Mouse (Mus musculus): ENCODE measurements around the gene Smim6. TPM values are rescaled to one million over a fixed set of nuclear protein-coding genes. Genes with fewer than 3 reads are reported as not detected.

Gene Smim6
- polyA plus RNA-seq, 1 experiment from 2014 or later: 3.2 TPM

- Histone ChIP-seq H3K27ac (peak overlapping the region; percentile 50; the same call in 1 of the 2 replicates), H3K36me3 (peaks cover 56% of the 10 kb centered on the region)
- 76% methylated on average over 5 of the region's 5 CpGs for WGBS (ENCODE audit: insufficient replicate concordance)
These were observed 6.8 kb downstream of the Smim6 start for GRCm38 (mm10) chr11:115918637-115919036.

GRCm38 (mm10) chr11:115919073-115919472, 7.3 kb downstream of the Smim6 start:
- 85% methylated on average over 5 of the region's 5 CpGs for WGBS (ENCODE audit: insufficient replicate concordance)
- peaks cover 29% of the 10 kb centered on the region for H3K4me1 ChIP-seq (replicated peaks)
- ATAC-seq (ENCODE audit: low read depth) (no peak), DNase-seq (no peak)
- H3K4me3 ChIP-seq (replicated peaks): no peak overlapping the region
- H3K4me2 ChIP-seq: no peak overlapping the region
- H3K27ac ChIP-seq: 0 out of 2 replicates have a peak overlapping the region, but pooled peaks have one; percentile 2
- H3K9ac ChIP-seq: no peak overlapping the region
- H3K9me3 ChIP-seq (replicated peaks): no peaks in the 10 kb centered on the region
- H3K36me3 ChIP-seq: peaks cover 57% of the 10 kb centered on the region
- H3K27me3 ChIP-seq: no peaks in the 10 kb centered on the region

More at GRCm38 (mm10) chr11:115918637-115919036, 6.8 kb downstream of the Smim6 start:
- Histone ChIP-seq H3K9ac (no peak overlapping the region), H3K4me2 (no peak overlapping the region), H3K4me3 (replicated peaks) (no peak overlapping the region), H3K9me3 (replicated peaks) (no peaks in the 10 kb centered on the region), H3K27me3 (no peaks in the 10 kb centered on the region), H3K4me1 (replicated peaks) (peaks cover 29% of the 10 kb centered on the region)
- ATAC-seq (ENCODE audit: low read depth) (no peak), DNase-seq (no peak)

- H3K9ac ChIP-seq: no peak overlapping the region
- ATAC-seq (ENCODE audit: low read depth): peak; percentile 73
- H3K4me1 ChIP-seq (replicated peaks): peaks cover 20% of the 10 kb centered on the region
- H3K27ac ChIP-seq: peak overlapping the region; percentile 72
- H3K4me3 ChIP-seq (replicated peaks): no peak overlapping the region
- 25% methylated on average over 6 of the region's 6 CpGs for WGBS (ENCODE audit: insufficient replicate concordance)
- H3K27me3 ChIP-seq: no peaks in the 10 kb centered on the region
- H3K4me2 ChIP-seq: no peak overlapping the region
- peaks cover 62% of the 10 kb centered on the region for H3K36me3 ChIP-seq
- no peaks in the 10 kb centered on the region for H3K9me3 ChIP-seq (replicated peaks)
- DNase-seq: no peak
These were observed 8.4 kb downstream of the Smim6 start for GRCm38 (mm10) chr11:115920110-115920818.

GRCm38 (mm10) chr11:115921986-115922385, 10.2 kb downstream of the Smim6 start:
- Histone ChIP-seq H3K4me3 (replicated peaks) (no peak overlapping the region), H3K4me1 (replicated peaks) (peaks cover 3% of the 10 kb centered on the region; the same call in 1 of the 2 replicates), H3K4me2 (no peak overlapping the region), H3K36me3 (peaks cover 51% of the 10 kb centered on the region), H3K27ac (no peak overlapping the region), H3K9me3 (replicated peaks) (no peaks in the 10 kb centered on the region), H3K9ac (no peak overlapping the region), H3K27me3 (no peaks in the 10 kb centered on the region)
- DNase-seq: no peak
- ATAC-seq (ENCODE audit: low read depth): no peak
- 83% methylated on average over 1 of the region's 1 CpGs for WGBS (ENCODE audit: insufficient replicate concordance)

GRCm38 (mm10) chr11:115929031-115929430, 17.2 kb downstream of the Smim6 start:
- Histone ChIP-seq H3K27me3 (no peaks in the 10 kb centered on the region), H3K36me3 (peaks cover 40% of the 10 kb centered on the region), H3K9me3 (replicated peaks) (no peaks in the 10 kb centered on the region), H3K4me2 (no peak overlapping the region), H3K4me1 (replicated peaks) (peaks cover 23% of the 10 kb centered on the region), H3K27ac (no peak overlapping the region), H3K4me3 (replicated peaks) (no peak overlapping the region), H3K9ac (no peak overlapping the region)
- WGBS (ENCODE audit: insufficient replicate concordance): 85% methylated on average over 8 of the region's 8 CpGs
- DNase-seq (no peak), ATAC-seq (ENCODE audit: low read depth) (no peak)

GRCm38 (mm10) chr11:115929818-115930217, 18.0 kb downstream of the Smim6 start:
- 65% methylated on average over 3 of the region's 3 CpGs for WGBS (ENCODE audit: insufficient replicate concordance)
- ATAC-seq (ENCODE audit: low read depth) (no peak), DNase-seq (no peak)
- Histone ChIP-seq H3K27me3 (no peaks in the 10 kb centered on the region), H3K9me3 (replicated peaks) (no peaks in the 10 kb centered on the region), H3K4me2 (no peak overlapping the region), H3K4me3 (replicated peaks) (no peak overlapping the region), H3K4me1 (replicated peaks) (peaks cover 31% of the 10 kb centered on the region), H3K27ac (no peak overlapping the region), H3K9ac (no peak overlapping the region), H3K36me3 (peaks cover 35% of the 10 kb centered on the region)

- H3K4me2 ChIP-seq: peak overlapping the region; percentile 91; the same call in 1 of the 2 replicates
- 44% methylated on average over 3 of the region's 3 CpGs for WGBS (ENCODE audit: insufficient replicate concordance)
- H3K4me3 ChIP-seq (replicated peaks): 0 out of 2 replicates have a peak overlapping the region, but pooled peaks have one; percentile 92
- H3K27me3 ChIP-seq: no peaks in the 10 kb centered on the region
- H3K9me3 ChIP-seq (replicated peaks): no peaks in the 10 kb centered on the region
- ATAC-seq (ENCODE audit: low read depth) (no peak), DNase-seq (no peak)
- peaks cover 39% of the 10 kb centered on the region for H3K4me1 ChIP-seq (replicated peaks)
- peaks cover 40% of the 10 kb centered on the region for H3K36me3 ChIP-seq
- no peak overlapping the region for H3K27ac ChIP-seq
- H3K9ac ChIP-seq: no peak overlapping the region
These were observed 19.4 kb downstream of the Smim6 start for GRCm38 (mm10) chr11:115931235-115931634.

- peak within 1 kb of the TSS; percentile 91 for H3K4me2 ChIP-seq
- H3K27me3 ChIP-seq: no peaks in the 10 kb centered on the region
- peak within 1 kb of the TSS; percentile 87 for H3K9ac ChIP-seq
- H3K4me1 ChIP-seq (replicated peaks): peaks cover 39% of the 10 kb centered on the region
- peak; percentile 98 for ATAC-seq (ENCODE audit: low read depth)
- no peaks in the 10 kb centered on the region for H3K9me3 ChIP-seq (replicated peaks)
- peaks cover 43% of the 10 kb centered on the region for H3K36me3 ChIP-seq
- peak; percentile 95 for DNase-seq
- WGBS (ENCODE audit: insufficient replicate concordance): under 1% methylated on average over 28 of the region's 28 CpGs
- H3K27ac ChIP-seq: peak within 1 kb of the TSS; percentile 51
- H3K4me3 ChIP-seq (replicated peaks): peak within 1 kb of the TSS; percentile 92
These were observed 21.4 kb downstream of the Smim6 start, which contains the start of the genes Sap30bp and Recql5 for GRCm38 (mm10) chr11:115933108-115933746. Gene Sap30bp, plus strand, starts transcription at chr11:115933282. Gene Recql5, minus strand, starts transcription at chr11:115933477.

- WGBS (ENCODE audit: insufficient replicate concordance): under 1% methylated on average over 16 of the region's 16 CpGs
- Histone ChIP-seq H3K4me1 (replicated peaks) (peaks cover 39% of the 10 kb centered on the region), H3K36me3 (peaks cover 41% of the 10 kb centered on the region), H3K9ac (peak overlapping the region; percentile 87), H3K4me2 (peak overlapping the region; percentile 86), H3K27ac (peak overlapping the region; percentile 51; the same call in 1 of the 2 replicates), H3K27me3 (no peaks in the 10 kb centered on the region), H3K4me3 (replicated peaks) (peak overlapping the region; percentile 92), H3K9me3 (replicated peaks) (no peaks in the 10 kb centered on the region)
- DNase-seq (no peak), ATAC-seq (ENCODE audit: low read depth) (peak; percentile 45)
These were observed 21.9 kb downstream of the Smim6 start for GRCm38 (mm10) chr11:115933747-115934110.

- 14% methylated on average over 6 of the region's 6 CpGs for WGBS (ENCODE audit: insufficient replicate concordance)
- peaks cover 15% of the 10 kb centered on the region for H3K4me1 ChIP-seq (replicated peaks)
- DNase-seq (peak; percentile 34), ATAC-seq (ENCODE audit: low read depth) (peak; percentile 72)
- peaks cover 87% of the 10 kb centered on the region for H3K36me3 ChIP-seq
- no peak overlapping the region for H3K4me2 ChIP-seq
- no peaks in the 10 kb centered on the region for H3K27me3 ChIP-seq
- H3K9me3 ChIP-seq (replicated peaks): no peaks in the 10 kb centered on the region
- no peak overlapping the region for H3K9ac ChIP-seq
- H3K4me3 ChIP-seq (replicated peaks): no peak overlapping the region
- no peak overlapping the region for H3K27ac ChIP-seq
These were observed 28.0 kb downstream of the Smim6 start for GRCm38 (mm10) chr11:115939690-115940329.

GRCm38 (mm10) chr11:115941980-115942379, 30.2 kb downstream of the Smim6 start:
- DNase-seq: no peak
- 85% methylated on average over 7 of the region's 7 CpGs for WGBS (ENCODE audit: insufficient replicate concordance)
- Histone ChIP-seq H3K4me3 (replicated peaks) (no peak overlapping the region), H3K4me2 (no peak overlapping the region), H3K9me3 (replicated peaks) (no peaks in the 10 kb centered on the region), H3K27ac (no peak overlapping the region), H3K27me3 (no peaks in the 10 kb centered on the region), H3K36me3 (peaks cover 88% of the 10 kb centered on the region), H3K9ac (no peak overlapping the region), H3K4me1 (replicated peaks) (peaks cover 7% of the 10 kb centered on the region)
- no peak for ATAC-seq (ENCODE audit: low read depth)

Measured in liver, embryonic 13.5 days (tissue).